Mouse (Mus musculus) cerebellum, postnatal 4 days (tissue): ENCODE results near the gene Fbxo42.

ENCODE experiments used
- DNase-seq, 2 experiments: peaks; one replicate each; pipeline ENCODE4 v3.0.0; 2022; ENCODE audit warnings: low spot score in 2 of 2, mixed read lengths in 1 of 2

Gene Fbxo42

GRCm38 (mm10) chr4:141147112-141148008 lies at the start of gene Fbxo42:
TSS of gene Fbxo42 (plus strand) at chr4:141147913.
- peak; percentile 88 to 98 for DNase-seq

GRCm38 (mm10) chr4:141098935-141099334 lies 48.8 kb upstream of the Fbxo42 start:
- DNase-seq = no peak

DNA sequence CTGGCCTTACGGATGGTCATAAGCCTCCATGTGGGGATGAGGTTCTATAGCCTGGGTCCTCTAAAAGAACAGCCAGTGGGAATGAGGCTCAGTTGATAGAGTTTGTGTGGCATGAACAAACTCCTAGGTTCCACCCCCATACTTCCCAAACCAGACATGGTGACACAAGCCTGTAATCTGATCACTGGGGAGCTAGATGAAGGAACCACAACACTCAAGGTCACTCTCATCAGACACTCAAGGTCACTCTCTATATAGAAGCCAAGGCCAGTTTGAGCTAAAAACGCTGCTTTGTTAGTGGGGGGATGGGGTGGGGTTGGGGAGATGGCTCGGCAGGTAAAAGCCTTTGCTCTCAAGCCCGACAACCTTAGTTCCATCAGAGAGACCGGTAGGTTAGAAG lies 47.8 kb upstream of the Fbxo42 start:
- DNase-seq = no peak

GRCm38 (mm10) chr4:141101291-141101690 lies 46.4 kb upstream of the Fbxo42 start:
- DNase-seq = no peak

DNA sequence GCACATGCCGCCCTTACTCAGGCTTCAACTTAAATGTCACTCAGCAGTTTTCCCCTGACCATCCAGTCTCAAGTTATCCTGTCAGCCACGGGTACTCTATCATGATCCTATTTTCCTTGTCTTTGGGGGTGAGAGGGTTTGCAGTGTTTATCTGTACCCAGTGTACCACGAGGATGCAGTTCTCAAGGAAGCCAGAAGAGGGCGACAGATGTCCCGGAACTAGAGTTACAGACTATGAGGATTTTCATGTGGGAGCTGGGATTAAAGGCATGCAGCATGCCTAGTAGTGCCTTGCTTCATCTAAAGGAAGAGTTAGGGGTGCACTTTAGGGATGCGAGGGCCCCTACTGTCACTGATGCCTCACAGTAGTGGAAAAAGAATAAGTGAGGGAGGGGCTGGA lies 45.9 kb upstream of the Fbxo42 start:
- DNase-seq = peak in 1 of 2 experiments; percentile 39

- no peak for DNase-seq
Observed at GRCm38 (mm10) chr4:141106526-141107183, 41.1 kb upstream of the Fbxo42 start.

- no peak for DNase-seq
Observed at GRCm38 (mm10) chr4:141108196-141108732, 39.4 kb upstream of the Fbxo42 start.

DNA sequence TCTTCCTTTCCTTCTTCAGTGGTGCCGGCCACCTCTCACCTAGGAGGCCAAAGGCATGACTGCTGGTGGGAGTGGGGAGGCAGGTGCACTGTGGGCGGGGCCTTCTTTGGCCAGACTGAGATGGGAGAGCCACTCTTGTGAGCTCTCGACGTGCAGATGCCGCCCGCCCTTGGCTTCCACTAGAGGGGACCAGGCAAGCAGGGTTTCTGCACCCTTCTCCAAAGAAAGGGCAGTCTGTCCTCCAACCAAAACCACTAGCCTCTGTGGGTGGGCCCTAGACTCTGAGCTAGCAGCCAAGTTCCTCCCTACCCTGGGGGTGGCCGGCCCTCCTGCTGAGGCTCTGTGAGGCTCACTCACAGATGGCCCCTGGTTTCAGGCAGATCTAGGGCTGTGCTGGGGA lies 33.9 kb upstream of the Fbxo42 start:
- no peak for DNase-seq

DNA sequence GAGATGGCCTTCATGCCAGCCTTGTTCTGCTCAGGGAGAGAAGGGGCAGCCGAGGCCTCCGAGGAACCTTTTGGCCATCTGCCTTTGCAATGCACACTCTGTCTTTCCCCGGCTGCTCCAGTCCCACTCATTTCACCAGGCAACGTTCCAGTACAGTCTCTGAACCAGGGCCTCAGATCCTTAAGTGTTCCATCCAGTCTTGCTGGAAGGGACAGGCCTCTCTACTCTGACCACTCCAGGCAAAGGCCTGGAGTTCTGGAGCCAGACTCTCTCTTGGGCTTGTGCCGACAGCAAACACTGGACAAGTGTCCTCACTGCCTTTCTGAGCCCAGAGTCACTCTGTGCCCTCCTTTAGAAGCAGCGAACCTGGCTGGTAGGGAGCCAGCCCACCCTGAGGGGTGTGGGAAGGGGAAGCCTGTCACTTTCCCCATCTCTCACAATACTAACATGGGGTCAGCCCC lies 33.2 kb upstream of the Fbxo42 start:
- peak in 1 of 2 experiments; percentile 36 for DNase-seq

DNA sequence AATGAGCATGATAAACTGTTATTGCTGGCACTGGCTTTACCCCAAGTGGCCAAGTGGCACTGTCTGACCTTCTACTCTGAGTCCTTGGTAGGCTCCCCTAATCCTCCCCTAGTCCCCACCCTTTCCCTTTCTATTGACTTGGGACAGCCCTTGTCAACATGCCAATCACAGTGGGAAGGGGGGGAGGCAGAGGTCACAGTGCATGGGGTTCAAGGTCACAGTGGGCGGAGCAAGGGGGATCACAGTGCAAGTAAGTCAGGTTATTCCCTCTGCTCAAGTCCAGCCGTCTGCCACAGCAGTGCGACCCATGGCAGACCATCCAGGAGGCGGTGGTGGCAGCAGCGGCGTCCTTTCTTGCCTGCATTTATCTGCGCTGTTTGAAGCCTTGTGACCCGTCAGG lies 32.3 kb upstream of the Fbxo42 start:
- DNase-seq = no peak

GRCm38 (mm10) chr4:141118691-141119090 lies 29.0 kb upstream of the Fbxo42 start:
- DNase-seq = no peak

DNA sequence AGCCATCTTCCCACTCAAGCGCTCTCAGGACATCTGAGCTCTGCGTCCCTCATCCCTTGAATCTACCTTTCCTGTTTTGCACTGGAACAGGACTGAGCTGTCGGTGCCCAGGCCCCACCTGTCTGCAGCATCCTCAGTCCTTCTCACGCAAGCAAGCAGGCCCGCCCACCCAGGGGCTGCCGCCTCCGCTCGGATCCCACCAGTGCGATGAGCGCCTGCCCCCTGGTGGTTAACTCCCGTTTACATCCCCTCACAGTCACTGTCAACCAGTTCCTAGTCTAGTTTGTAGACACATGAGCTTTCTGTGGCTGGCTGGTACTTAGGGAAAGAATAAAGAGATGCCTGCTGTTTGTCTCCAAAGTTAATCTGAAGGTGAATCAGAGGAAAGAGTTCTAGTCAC lies 27.0 kb upstream of the Fbxo42 start:
- peak; percentile 70 to 74 for DNase-seq

- no peak for DNase-seq
Observed at GRCm38 (mm10) chr4:141122663-141123062, 25.1 kb upstream of the Fbxo42 start.

GRCm38 (mm10) chr4:141123065-141123464 lies 24.6 kb upstream of the Fbxo42 start:
- no peak for DNase-seq

GRCm38 (mm10) chr4:141129190-141129710 lies 18.5 kb upstream of the Fbxo42 start:
- DNase-seq = no peak

- DNase-seq = no peak
Observed at GRCm38 (mm10) chr4:141130704-141131342, 16.9 kb upstream of the Fbxo42 start.

DNA sequence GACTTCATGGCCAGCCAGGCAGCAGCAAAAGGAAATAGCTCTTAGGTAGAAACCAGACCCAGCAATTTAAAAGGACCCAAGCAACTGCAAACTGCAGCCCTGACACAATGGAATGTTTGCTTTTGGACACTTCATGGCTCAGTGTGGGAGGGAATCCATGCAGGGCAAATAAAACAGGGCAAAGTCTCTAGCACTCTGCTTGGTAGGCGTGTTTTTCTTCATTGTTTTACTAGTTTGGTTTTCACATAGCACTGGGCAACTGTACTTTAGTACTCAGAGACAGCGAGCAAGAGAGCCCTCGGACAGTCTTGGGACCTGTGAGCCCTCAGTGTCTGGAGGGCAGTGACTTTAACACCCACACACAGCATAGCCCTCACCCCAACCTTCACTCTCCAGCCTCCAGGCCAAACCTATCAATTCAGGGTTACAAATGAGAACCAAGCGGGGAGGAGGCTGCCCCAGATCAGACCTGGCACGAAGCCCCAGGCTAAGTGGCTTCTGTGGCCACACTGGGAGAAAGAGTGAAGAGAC lies 16.1 kb upstream of the Fbxo42 start:
- no peak for DNase-seq

DNA sequence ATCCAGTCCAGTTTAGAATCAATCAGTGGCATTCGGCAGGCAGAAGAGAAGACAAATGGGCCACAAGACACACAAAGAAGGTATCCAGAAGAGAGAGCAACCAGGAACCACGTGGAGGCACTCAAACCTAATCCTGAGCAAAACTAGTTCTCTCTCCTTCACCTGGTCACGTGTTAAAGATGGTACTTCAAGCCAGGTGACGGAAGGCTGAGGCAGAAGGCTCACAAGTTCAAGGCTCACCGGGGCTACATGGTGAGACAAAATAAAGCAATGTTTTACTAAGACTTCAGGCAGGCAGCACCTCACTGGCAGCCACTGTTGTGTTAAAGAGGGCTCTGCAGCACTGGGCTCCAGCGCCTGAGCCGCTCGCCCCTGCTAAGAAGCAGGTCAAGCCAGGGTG lies 15.5 kb upstream of the Fbxo42 start:
- no peak for DNase-seq

- no peak for DNase-seq
Observed at GRCm38 (mm10) chr4:141133227-141133626, 14.5 kb upstream of the Fbxo42 start.

GRCm38 (mm10) chr4:141134031-141134441 lies 13.7 kb upstream of the Fbxo42 start:
- no peak for DNase-seq

DNA sequence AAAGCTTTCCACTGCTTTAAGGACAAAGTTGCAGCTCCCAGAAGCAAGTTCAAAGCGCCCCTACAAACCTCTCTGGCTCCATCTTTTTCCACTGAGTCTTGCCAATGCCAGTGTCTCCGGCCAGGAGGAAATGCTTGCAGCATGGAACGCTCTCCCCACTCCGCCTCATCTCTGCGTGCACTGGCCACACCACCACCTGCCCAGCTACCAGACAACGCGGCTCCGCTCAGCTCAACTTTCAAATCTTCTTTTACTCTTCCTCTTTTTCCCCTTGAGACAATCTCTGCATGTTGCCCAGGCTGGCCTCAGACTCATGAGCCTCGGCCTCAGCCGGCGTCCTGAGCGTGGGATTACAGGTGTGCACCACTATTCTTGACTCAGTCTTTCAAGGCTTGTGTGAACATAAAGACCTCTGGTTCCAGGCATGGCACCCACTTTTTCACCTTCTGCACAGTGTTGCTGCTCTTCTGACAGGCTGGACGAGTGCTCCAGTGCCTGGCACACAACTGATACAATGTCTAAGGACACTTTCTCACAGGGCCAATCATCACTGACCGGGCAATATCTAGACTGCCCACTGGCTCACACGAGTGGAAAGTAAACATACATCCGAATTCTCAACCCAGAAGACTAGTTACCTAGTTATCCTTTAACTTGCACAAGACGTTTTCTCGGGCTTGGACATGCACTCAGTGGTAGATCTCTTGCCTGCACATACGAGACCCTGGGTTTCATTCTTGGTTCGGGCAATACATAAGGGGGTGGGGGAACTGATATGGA lies 12.8 kb upstream of the Fbxo42 start:
- no peak for DNase-seq
